Mouse (Mus musculus) CH12.LX (cell line): ENCODE measurements around the gene Isg20l2.
A peak's percentile ranks its signal among the peaks of the same experiment; 100 is the strongest.

Source experiments
- CTCF ChIP-seq, 2 experiments: IDR thresholded peaks in 1 of 2; conservative IDR thresholded peaks in 1 of 2; 2 replicates each; pipeline ENCODE4 v1.5.1; 2011 to 2012; ENCODE audit warnings: low read depth in 2 of 2, low read length in 2 of 2, improper control_type of control experiment in 1 of 2, inconsistent platforms in 1 of 2, mild to moderate bottlenecking in 1 of 2, moderate library complexity in 1 of 2
- KAT2A ChIP-seq: IDR thresholded peaks from 2 replicates; pipeline ENCODE4 v1.6.1; 2012; ENCODE audit warnings: low read length, improper control_type of control experiment, inconsistent platforms; ENCODE audit not compliant: insufficient replicate concordance
- MAX ChIP-seq: IDR thresholded peaks from 2 replicates; pipeline ENCODE4 v1.6.1; 2011; ENCODE audit warnings: low read length, improper control_type of control experiment
- MAZ ChIP-seq: IDR thresholded peaks from 2 replicates; pipeline ENCODE4 v1.6.1; 2012; ENCODE audit warnings: low read depth, mild to moderate bottlenecking, inconsistent platforms, low read length, improper control_type of control experiment, moderate library complexity
- POLR2A ChIP-seq: IDR thresholded peaks from 2 replicates; pipeline ENCODE4 v1.6.1; 2011; ENCODE audit warnings: low read depth, mild to moderate bottlenecking, improper control_type of control experiment, low read length
- POLR2AphosphoS2 ChIP-seq: IDR thresholded peaks from 2 replicates; pipeline ENCODE4 v1.6.1; 2011; ENCODE audit warnings: low read depth, low read length, improper control_type of control experiment

- TF ChIP-seq CTCF (conservative IDR thresholded peaks at IDR 0.05 in 1 of 2, IDR thresholded peaks at IDR 0.05 in 1 of 2; ENCODE audit: low read depth in 2 of 2, low read length in 2 of 2) (peak; percentile 82 to 100), POLR2AphosphoS2 (no peak), MAX (peak; percentile 74; the same call in 1 of the 2 replicates), KAT2A (no peak), MAZ (peak; percentile 86), POLR2A (no peak)
Observed at GRCm38 (mm10) chr3:87986868-87987267, 56.8 kb downstream of the Isg20l2 start.
